Mouse (Mus musculus) heart, adult 2 months (tissue): ENCODE data around the gene Maml3. TPM values are rescaled to one million over a fixed set of nuclear protein-coding genes. Genes with fewer than 3 reads are reported as not detected.
A peak's percentile ranks its signal among the peaks of the same experiment; 100 is the strongest.

Experiments used
- DNase-seq, 2 experiments: peaks; one replicate each; pipeline ENCODE4 v3.0.0; 2021
- H3K27ac ChIP-seq: fragments of 200-600 bp; 2 replicates; pipeline ENCODE4 v1.8.1; 2022
- H3K27me3 ChIP-seq: fragments of 200-500 bp; 2 replicates; pipeline ENCODE4 v1.6.1; 2012; ENCODE audit warnings: mild to moderate bottlenecking, low read length, inconsistent platforms, mixed read lengths; ENCODE audit not compliant: control insufficient read depth, insufficient read depth
- H3K36me3 ChIP-seq: fragments of 200-500 bp; 2 replicates; pipeline ENCODE4 v1.6.1; 2012; ENCODE audit warnings: low read length, inconsistent platforms; ENCODE audit not compliant: control insufficient read depth, insufficient read depth
- H3K4me1 ChIP-seq: fragments of 200-500 bp; 2 replicates; pipeline ENCODE4 v1.6.1; 2011; ENCODE audit warnings: low read length; ENCODE audit not compliant: control insufficient read depth, insufficient read depth
- H3K4me3 ChIP-seq: fragments of 200-600 bp; 2 replicates; pipeline ENCODE4 v1.8.1; 2022
- H3K79me2 ChIP-seq: fragments of 200-500 bp; replicated peaks from 2 replicates; pipeline ENCODE4 v1.6.1; 2012; ENCODE audit warnings: mild to moderate bottlenecking, inconsistent platforms, low read length, moderate library complexity, mixed read lengths; ENCODE audit not compliant: control insufficient read depth, insufficient read depth
- H3K9ac ChIP-seq: fragments of 200-500 bp; 2 replicates; pipeline ENCODE4 v1.6.1; 2012; ENCODE audit warnings: low read depth, mild to moderate bottlenecking, control low read depth, inconsistent platforms, low read length, mixed read lengths
- CTCF ChIP-seq: fragments of 200-600 bp; IDR thresholded peaks from 2 replicates; pipeline ENCODE4 v1.8.1; 2022; ENCODE audit warnings: antibody characterized with exemption, mild to moderate bottlenecking, moderate library complexity
- EP300 ChIP-seq: fragments of 200-500 bp; IDR thresholded peaks from 2 replicates; pipeline ENCODE4 v1.6.1; 2011; ENCODE audit warnings: low read depth, low read length, control low read depth; ENCODE audit not compliant: insufficient read depth
- POLR2A ChIP-seq: fragments of 200-500 bp; IDR thresholded peaks from 2 replicates; pipeline ENCODE4 v1.6.1; 2011; ENCODE audit warnings: mild to moderate bottlenecking, low read depth, low read length, control low read depth; ENCODE audit not compliant: insufficient read depth
- WGBS: fragments of 180-500 bp; shearing (Covaris S2); methylation state at CpG from one replicate; pipeline ENCODE4 v1.1.7; 2018; 5-methylcytosine and 5-hydroxymethylcytosine counted together
- intact Hi-C: fragments of 180-260 bp; cut with DNase I; formaldehyde crosslinking; loops from one replicate; pipeline ENCODE4 v1.15.1; 2025
- polyA plus RNA-seq: library from polyadenylated mRNA; depleted of rRNA; stranded (reverse); fragments of >200 nt; gene quantifications from 2 replicates; pipeline ENCODE4 v1.2.3, GENCODE M21; 2012
- total RNA-seq, 2 experiments: library from RNA; stranded (reverse); gene quantifications; 2 replicates each; pipeline ENCODE4 v1.2.3; 2021

Gene Maml3
- total and polyA plus RNA-seq, 3 experiments = 1.9 to 2.8 (median 2.7) TPM

GRCm38 (mm10) chr3:51947168-51947567 lies 157.7 kb downstream of the Maml3 start:
- no peak for DNase-seq
- no peak for TF ChIP-seq EP300
- TF ChIP-seq CTCF = no peak
- TF ChIP-seq POLR2A = no peak
- Histone ChIP-seq H3K27me3 (no peaks in the 10 kb centered on the region), H3K4me3 (no peak overlapping the region), H3K36me3 (no peaks in the 10 kb centered on the region), H3K9ac (no peak overlapping the region), H3K27ac (no peak overlapping the region), H3K79me2 (no peaks in the 10 kb centered on the region), H3K4me1 (peaks cover 1% of the 10 kb centered on the region; the same call in 1 of the 2 replicates)
- 65% methylated on average over 3 of the region's 3 CpGs for WGBS
- intact Hi-C loops = no loop called here

GRCm38 (mm10) chr3:51943642-51944041 lies 161.2 kb downstream of the Maml3 start:
- H3K4me3 ChIP-seq = no peak overlapping the region
- intact Hi-C loops = no loop called here
- H3K79me2 ChIP-seq = no peaks in the 10 kb centered on the region
- no peaks in the 10 kb centered on the region for H3K36me3 ChIP-seq
- DNase-seq = peak; percentile 29 to 61
- no peak overlapping the region; the same call in 1 of the 2 replicates for H3K27ac ChIP-seq
- peaks cover 1% of the 10 kb centered on the region; the same call in 1 of the 2 replicates for H3K4me1 ChIP-seq
- 64% methylated on average over 8 of the region's 8 CpGs for WGBS
- H3K9ac ChIP-seq = no peak overlapping the region
- TF ChIP-seq CTCF (peak; percentile 44), POLR2A (no peak)
- H3K27me3 ChIP-seq = no peaks in the 10 kb centered on the region

- no peak overlapping the region for H3K4me3 ChIP-seq
- no peaks in the 10 kb centered on the region for H3K4me1 ChIP-seq
- no peak for TF ChIP-seq CTCF
- no peak for TF ChIP-seq POLR2A
- no peak for TF ChIP-seq EP300
- no peaks in the 10 kb centered on the region for H3K36me3 ChIP-seq
- intact Hi-C loops = no loop called here
- H3K27me3 ChIP-seq = no peaks in the 10 kb centered on the region
- 60% methylated on average over 8 of the region's 8 CpGs for WGBS
- DNase-seq = peak; percentile 45 to 52
- no peak overlapping the region for H3K27ac ChIP-seq
- 0 out of 2 replicates have a peak, but pooled peaks cover 1% of the 10 kb centered on the region for H3K79me2 ChIP-seq
- no peak overlapping the region for H3K9ac ChIP-seq
Observed at GRCm38 (mm10) chr3:51941781-51942180, 163.1 kb downstream of the Maml3 start.

GRCm38 (mm10) chr3:51939864-51940263 lies 165.0 kb downstream of the Maml3 start:
- 93% methylated on average over 7 of the region's 7 CpGs for WGBS
- H3K79me2 ChIP-seq = 0 out of 2 replicates have a peak, but pooled peaks cover 1% of the 10 kb centered on the region
- H3K27me3 ChIP-seq = no peaks in the 10 kb centered on the region
- H3K4me3 ChIP-seq = no peak overlapping the region
- intact Hi-C loops = no loop called here
- TF ChIP-seq CTCF (no peak), EP300 (no peak), POLR2A (no peak)
- DNase-seq = no peak
- no peak overlapping the region for H3K9ac ChIP-seq
- H3K4me1 ChIP-seq = no peaks in the 10 kb centered on the region
- H3K27ac ChIP-seq = no peak overlapping the region
- H3K36me3 ChIP-seq = no peaks in the 10 kb centered on the region

- no peak overlapping the region for H3K4me3 ChIP-seq
- H3K27me3 ChIP-seq = no peaks in the 10 kb centered on the region
- 76% methylated on average over 5 of the region's 5 CpGs for WGBS
- intact Hi-C loops = no loop called here
- H3K4me1 ChIP-seq = no peaks in the 10 kb centered on the region
- DNase-seq = no peak
- H3K79me2 ChIP-seq = 0 out of 2 replicates have a peak, but pooled peaks cover 1% of the 10 kb centered on the region
- no peak overlapping the region for H3K9ac ChIP-seq
- TF ChIP-seq EP300 (no peak), CTCF (no peak), POLR2A (no peak)
- no peaks in the 10 kb centered on the region for H3K36me3 ChIP-seq
- no peak overlapping the region for H3K27ac ChIP-seq
Observed at GRCm38 (mm10) chr3:51939054-51939453, 165.8 kb downstream of the Maml3 start.

- intact Hi-C loops = no loop called here
- no peak for TF ChIP-seq CTCF
- Histone ChIP-seq H3K27me3 (no peaks in the 10 kb centered on the region), H3K27ac (no peak overlapping the region), H3K4me3 (no peak overlapping the region), H3K4me1 (no peaks in the 10 kb centered on the region), H3K9ac (no peak overlapping the region), H3K79me2 (0 out of 2 replicates have a peak, but pooled peaks cover 1% of the 10 kb centered on the region), H3K36me3 (no peaks in the 10 kb centered on the region)
- WGBS = 86% methylated on average over 5 of the region's 5 CpGs
- DNase-seq = no peak
Observed at GRCm38 (mm10) chr3:51937176-51937575, 167.7 kb downstream of the Maml3 start.
